Mouse (Mus musculus) forelimb bud, embryonic 11.5 days (tissue): ENCODE measurements around the gene Serf2.
"Not testable (repeated sequence)": the region's sequence is repeated elsewhere in the genome, so short reads cannot be mapped to it uniquely, and the experiment has no call there.

ENCODE experiments used
- DNase-seq: peaks from one replicate; pipeline ENCODE4 v3.0.0-alpha.2; 2012; ENCODE audit warnings: low read depth, low spot score

Gene Serf2

GRCm38 (mm10) chr2:121447006-121447405, 2.0 kb upstream of the Serf2 start:
- no peak for DNase-seq

GRCm38 (mm10) chr2:121448136-121448535, 859 bp upstream of the Serf2 start:
- DNase-seq = no peak

GRCm38 (mm10) chr2:121449545-121450011, 583 bp downstream of the Serf2 start:
- DNase-seq = no peak

- no peak for DNase-seq
Observed at GRCm38 (mm10) chr2:121450093-121450492, 1.1 kb downstream of the Serf2 start.

- DNase-seq = no peak
Observed at GRCm38 (mm10) chr2:121452361-121452760, 3.4 kb downstream of the Serf2 start.

DNA sequence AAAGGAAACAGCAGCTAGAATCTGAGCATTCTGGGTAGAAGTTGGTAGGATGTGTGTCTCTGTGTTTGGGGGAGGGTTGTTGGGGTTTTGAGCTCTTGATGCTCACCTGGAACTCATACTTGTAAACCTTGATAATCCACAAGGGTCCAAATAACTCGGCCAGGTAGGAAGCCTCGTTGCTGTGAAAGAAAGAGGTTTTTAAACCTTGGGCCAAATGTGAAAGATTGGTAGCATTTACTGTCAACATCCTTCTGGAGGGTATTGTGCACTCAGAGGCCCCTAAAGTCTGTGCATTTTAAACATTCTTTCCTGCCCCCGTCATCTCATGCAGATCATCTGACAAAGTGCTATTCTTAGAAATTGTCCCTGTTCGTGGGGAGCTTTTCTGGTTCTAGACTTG, 4.0 kb downstream of the Serf2 start, which contains the start of gene Hypk:
Gene Hypk, plus strand, starts transcription at position 301 of the 400 bp plus-strand sequence.
- DNase-seq = no peak

DNA sequence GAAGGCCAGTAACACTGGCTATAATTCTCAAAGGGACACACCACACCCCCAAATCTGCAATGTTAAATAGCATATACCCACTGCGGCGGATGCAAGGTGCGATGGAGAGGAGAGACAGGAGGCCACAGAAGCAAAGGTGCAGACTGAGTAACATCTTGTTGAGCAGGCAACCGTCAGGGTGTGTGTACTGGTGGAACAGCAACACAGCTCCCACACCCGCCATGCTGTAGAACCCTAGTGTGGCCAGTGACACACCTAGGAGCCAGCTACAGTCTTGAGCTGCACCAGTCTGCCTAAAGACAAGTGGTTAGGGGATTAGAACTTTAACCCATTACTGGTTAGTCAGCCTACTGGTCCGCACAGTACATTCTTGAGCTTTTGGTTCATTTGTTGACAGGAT, 4.9 kb downstream of the Serf2 start:
- DNase-seq = no peak

- no peak for DNase-seq
Observed at GRCm38 (mm10) chr2:121455534-121455933, 6.5 kb downstream of the Serf2 start.

DNA sequence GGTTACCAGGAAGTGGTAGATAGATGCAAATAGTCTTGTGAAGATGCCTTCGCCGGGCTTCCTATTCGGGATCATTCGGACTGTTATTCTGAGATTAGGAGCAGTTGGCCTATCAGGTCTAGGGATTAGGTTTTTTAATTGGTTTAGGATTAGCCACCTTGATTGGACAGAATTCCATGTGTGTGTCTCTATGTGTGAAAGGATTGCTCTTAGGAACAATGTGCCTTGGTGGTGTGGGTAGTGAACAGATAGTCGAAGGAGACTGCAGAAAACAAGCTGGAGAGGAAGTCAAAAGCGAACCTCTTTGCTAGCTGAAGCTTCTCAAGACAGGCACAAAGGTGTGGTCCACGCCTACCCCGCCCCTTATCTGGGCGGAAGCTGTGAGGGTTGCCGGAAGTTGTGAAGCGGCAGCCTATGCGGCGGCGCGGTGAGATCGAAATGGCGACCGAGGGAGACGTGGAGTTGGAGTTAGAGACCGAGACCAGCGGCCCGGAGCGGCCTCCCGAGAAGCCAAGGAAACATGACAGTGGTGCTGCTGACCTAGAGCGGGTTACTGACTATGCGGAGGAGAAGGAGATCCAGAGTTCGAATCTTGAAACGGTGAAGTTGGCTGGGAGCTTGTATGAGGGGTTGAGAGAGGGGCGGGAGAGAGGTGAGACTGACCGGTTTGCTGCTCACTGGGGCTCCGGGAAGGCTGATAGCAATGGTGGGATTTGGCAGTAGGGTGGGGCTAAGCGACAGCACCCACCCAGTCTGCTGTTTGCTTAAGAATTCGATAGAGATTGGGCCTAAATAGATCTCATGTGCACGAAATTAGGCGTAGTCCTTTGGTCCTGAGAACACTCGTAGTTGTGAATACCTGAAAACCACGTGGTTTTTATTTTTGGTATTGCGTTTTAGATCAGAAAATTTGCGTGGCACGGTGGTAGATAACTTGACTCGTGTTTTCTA, 8.0 kb downstream of the Serf2 start, which contains the start of gene Serinc4:
Gene Serinc4, minus strand, starts transcription at position 90 of the 951 bp plus-strand sequence.
- DNase-seq = peak; percentile 78

- DNase-seq = no peak
Observed at GRCm38 (mm10) chr2:121460071-121460470, 11.1 kb downstream of the Serf2 start.

DNA sequence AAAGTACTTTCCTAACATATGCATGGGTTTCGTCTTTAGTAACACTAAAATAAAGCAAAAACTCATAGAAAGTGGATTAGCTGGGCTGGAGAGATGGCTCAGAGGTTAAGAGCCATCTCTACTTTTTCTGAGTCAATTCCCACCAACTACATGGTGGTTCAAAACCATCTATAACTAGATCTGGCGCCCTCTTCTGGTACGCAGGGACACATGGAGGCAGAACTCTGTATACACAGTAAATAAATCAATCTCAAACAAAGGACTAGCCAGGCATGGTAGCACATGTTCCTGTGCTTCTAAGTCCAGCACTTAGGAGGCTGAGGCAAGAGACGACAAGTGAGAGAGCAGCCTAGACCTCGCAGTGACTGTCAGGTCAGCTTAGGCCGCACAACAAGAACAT, 20.0 kb downstream of the Serf2 start:
- DNase-seq = not testable (repeated sequence)

GRCm38 (mm10) chr2:121472783-121473182, 23.8 kb downstream of the Serf2 start:
- DNase-seq = not testable (repeated sequence)

DNA sequence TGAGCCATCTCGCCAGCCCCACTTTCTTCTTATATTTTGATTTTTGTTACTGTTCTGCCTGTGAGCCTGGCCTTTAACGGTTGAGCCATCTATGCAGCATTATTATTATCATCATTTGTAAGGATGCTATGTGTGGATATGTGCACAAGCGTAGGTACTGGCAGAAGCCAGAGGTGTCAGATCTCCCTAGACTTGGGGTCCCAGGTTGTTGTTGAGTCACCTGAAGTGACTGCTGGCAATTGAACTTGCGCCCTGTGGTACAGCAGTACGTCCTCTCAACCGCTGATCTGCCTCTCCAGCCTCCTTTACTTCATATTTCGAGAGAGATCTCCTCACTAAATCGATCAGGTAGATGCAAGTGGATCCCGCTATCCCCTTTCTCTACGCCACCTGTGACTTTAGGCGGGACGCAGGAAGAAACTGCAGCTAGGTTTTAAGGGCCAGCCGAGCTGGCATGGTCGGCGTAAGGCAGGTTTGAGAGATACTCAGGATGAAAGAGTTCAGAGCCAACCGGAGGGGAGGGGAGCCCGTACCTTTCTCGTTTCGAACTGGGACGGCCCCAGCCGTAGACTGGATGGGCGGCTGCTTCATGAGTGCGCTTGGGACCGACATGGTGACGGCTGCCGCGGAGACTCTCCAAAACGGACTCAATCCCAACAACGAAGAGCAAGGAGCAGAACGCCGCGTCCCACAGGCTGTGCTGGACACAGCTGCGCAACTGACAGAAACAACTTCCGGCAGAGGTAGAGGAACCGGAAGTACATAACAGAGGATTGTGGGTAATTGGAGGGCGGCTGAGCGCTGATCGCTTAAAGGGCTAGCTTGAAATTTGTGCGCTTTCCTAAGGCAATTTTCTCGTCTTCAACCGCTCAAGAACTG, 24.5 kb downstream of the Serf2 start, which contains the start of gene Mfap1b:
Gene Mfap1b, minus strand, starts transcription at position 767 of the 879 bp plus-strand sequence.
- DNase-seq = peak; percentile 89

- DNase-seq = no peak
Observed at GRCm38 (mm10) chr2:121474180-121474535, 25.2 kb downstream of the Serf2 start.

GRCm38 (mm10) chr2:121475306-121475705, 26.3 kb downstream of the Serf2 start:
- DNase-seq = not testable (repeated sequence)

- DNase-seq = no peak
Observed at GRCm38 (mm10) chr2:121477491-121478266, 28.7 kb downstream of the Serf2 start.

GRCm38 (mm10) chr2:121480498-121480897, 31.5 kb downstream of the Serf2 start:
- DNase-seq = no peak

DNA sequence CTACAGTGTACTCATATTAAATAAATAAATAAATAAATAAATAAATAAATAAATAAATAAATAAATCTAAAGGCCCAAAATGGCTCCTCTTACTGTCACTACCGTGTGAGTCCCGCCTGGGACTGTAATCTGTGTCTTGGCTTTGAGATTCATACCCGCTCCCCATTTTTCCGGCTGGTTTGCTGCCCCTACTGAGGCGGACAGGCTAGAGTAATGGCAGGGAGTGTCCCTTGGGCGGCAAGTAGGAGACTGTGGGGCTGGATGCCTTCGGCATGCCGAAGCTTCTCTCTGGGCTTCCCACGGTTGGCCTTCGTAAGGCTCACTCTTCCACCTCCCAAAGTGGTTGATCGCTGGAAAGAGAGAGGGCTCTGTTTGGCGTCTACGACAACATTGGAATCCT, 31.9 kb downstream of the Serf2 start:
- DNase-seq = not testable (repeated sequence)

- DNase-seq = no peak
Observed at GRCm38 (mm10) chr2:121483576-121483975, 34.6 kb downstream of the Serf2 start.

GRCm38 (mm10) chr2:121484403-121484802, 35.4 kb downstream of the Serf2 start:
- DNase-seq = not testable (repeated sequence)

- DNase-seq = not testable (repeated sequence)
Observed at GRCm38 (mm10) chr2:121501550-121501949, 52.6 kb downstream of the Serf2 start.
